Mouse (Mus musculus): ENCODE results near the gene Tpk1. TPM values are rescaled to one million over a fixed set of nuclear protein-coding genes. Genes with fewer than 3 reads are reported as not detected.

Gene Tpk1
- polyA plus RNA-seq, 1 experiment from 2014 or later, result 10.0 TPM

DNA sequence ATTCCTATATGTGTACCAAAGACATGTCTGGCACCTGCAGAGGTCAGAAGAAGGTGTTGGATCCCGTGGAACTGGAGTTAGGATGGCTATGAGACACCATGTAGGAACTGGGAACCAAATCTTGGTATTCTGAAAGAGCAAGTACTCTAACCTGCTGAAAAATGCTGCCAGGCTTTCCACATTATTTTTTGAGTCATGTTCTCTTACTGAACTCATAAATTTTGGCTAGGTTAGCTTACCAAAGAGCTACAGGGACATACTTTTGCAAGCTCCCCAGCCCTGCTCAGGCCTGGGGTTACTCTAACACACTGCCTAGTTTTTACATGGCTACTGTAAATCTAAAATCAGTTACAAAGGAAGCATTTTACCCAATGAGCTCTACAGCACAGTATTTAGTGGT, 194.5 kb downstream of the Tpk1 start:
- H3K27me3 ChIP-seq, result no peaks in the 10 kb centered on the region
- no peak for ATAC-seq (ENCODE audit: insufficient number of reproducible peaks, insufficient read depth, low FRiP score, low TSS enrichment, low read depth)
- no peak overlapping the region for H3K4me2 ChIP-seq
- H3K9ac ChIP-seq (replicated peaks), result no peak overlapping the region
- H3K27ac ChIP-seq, result no peak overlapping the region
- no peaks in the 10 kb centered on the region for H3K36me3 ChIP-seq
- no peaks in the 10 kb centered on the region for H3K4me1 ChIP-seq (replicated peaks)
- H3K4me3 ChIP-seq (replicated peaks), result no peak overlapping the region
- WGBS, result 81% methylated on average over 1 of the region's 1 CpGs
- H3K9me3 ChIP-seq, result no peaks in the 10 kb centered on the region

DNA sequence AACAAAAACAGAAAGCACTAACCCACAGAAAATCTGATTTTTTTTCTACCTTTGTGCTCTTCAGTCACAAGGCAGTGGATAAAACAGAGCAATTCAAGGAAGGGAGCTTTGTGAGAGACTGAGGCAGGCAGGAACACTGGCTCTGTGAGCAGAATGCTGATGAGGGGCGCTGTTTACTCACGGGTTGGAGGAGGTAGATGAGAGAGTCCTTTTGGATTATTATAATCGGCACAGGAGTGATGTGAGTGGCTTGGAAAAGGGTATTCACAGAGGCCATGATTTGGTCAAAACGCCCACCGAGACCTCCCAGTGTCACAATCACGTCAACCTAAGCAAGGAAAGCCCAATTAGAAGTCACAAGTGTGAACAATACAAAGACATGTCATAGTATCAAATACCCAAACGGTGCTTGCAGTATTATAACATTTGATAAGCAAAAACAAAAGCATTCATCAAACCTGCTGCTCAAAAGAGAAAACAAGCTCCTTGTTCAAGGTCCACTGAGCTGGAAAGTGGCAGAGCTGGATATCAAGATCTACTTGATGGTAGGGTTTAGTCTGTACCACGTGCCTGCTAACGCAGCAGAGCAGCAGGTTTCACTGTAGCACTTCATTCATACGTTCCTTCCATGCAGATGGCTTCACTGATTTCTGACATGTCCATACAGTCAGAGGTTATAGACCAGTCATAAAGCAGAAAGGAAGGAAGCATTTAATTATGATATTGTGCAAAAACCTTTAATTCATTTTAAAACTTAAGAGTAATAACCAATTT, 197.1 kb downstream of the Tpk1 start:
- no peaks in the 10 kb centered on the region for H3K27me3 ChIP-seq
- H3K27ac ChIP-seq, result no peak overlapping the region
- no peaks in the 10 kb centered on the region for H3K4me1 ChIP-seq (replicated peaks)
- no peaks in the 10 kb centered on the region for H3K9me3 ChIP-seq
- no peak overlapping the region for H3K4me3 ChIP-seq (replicated peaks)
- 90% methylated on average over 10 of the region's 10 CpGs for WGBS
- no peak overlapping the region for H3K4me2 ChIP-seq
- H3K36me3 ChIP-seq, result no peaks in the 10 kb centered on the region
- H3K9ac ChIP-seq (replicated peaks), result no peak overlapping the region
- no peak for ATAC-seq (ENCODE audit: insufficient number of reproducible peaks, insufficient read depth, low FRiP score, low TSS enrichment, low read depth)

DNA sequence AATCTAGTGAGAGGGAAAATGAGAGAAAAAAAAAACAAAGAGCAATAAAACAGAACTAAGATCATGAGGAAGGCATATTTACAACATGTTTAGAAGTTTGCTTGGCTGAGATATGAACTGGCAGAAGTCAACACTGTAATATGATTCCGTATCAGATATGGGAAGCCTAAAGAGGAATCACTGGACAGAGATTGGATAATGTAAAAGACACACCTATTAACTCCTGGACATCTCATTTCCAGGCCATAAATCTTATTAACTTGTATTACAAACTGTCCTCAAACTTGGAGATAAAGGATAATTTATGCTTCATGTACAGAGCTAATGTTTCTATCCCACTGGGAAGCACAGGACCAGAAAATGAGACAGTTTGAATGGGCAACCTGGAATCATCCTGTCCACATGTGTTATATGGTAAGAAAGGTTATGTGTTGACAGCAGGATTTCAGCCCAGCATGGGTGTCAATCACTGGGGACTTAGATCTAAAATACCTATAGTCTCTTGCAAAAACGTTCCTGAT, 203.2 kb downstream of the Tpk1 start:
- no peak overlapping the region for H3K4me2 ChIP-seq
- H3K9me3 ChIP-seq, result no peaks in the 10 kb centered on the region
- WGBS, result 72% methylated on average over 2 of the region's 2 CpGs
- no peak overlapping the region for H3K27ac ChIP-seq
- H3K27me3 ChIP-seq, result no peaks in the 10 kb centered on the region
- no peak for ATAC-seq (ENCODE audit: insufficient number of reproducible peaks, insufficient read depth, low FRiP score, low TSS enrichment, low read depth)
- no peaks in the 10 kb centered on the region for H3K4me1 ChIP-seq (replicated peaks)
- no peaks in the 10 kb centered on the region for H3K36me3 ChIP-seq
- no peak overlapping the region for H3K9ac ChIP-seq (replicated peaks)
- no peak overlapping the region for H3K4me3 ChIP-seq (replicated peaks)

DNA sequence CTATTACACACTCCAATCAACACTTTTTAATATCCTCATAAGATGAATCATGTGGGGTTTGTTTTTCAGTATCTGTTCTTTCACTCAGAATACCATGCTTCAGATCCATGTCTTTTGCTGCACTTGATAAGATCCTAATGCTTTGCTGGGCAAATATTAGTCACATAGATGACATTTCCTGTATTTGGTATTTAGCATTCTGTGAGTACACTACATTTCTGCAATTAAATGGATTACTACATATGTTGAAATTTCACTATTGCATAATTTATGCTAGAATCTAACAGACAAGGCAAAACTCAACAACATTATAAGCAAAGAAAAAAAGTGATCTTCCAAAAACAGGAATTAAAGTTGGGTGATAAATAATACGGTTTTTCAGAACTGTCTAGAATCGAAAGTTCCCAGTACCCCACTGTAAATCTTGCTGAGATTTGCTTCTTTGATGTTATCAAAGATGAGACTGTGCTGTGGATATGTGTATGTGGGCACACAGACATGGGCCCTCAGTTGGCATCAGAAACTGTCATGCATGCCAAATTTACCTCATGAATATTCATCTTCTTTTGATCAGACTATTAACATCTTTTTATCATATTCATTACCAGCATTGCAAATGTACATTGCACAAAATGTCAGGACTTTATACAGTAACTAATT, 203.8 kb downstream of the Tpk1 start:
- Histone ChIP-seq H3K9me3 (no peaks in the 10 kb centered on the region), H3K4me1 (replicated peaks) (no peaks in the 10 kb centered on the region), H3K27ac (no peak overlapping the region), H3K9ac (replicated peaks) (no peak overlapping the region), H3K27me3 (no peaks in the 10 kb centered on the region), H3K4me2 (no peak overlapping the region), H3K36me3 (no peaks in the 10 kb centered on the region), H3K4me3 (replicated peaks) (no peak overlapping the region)
- no peak for ATAC-seq (ENCODE audit: insufficient number of reproducible peaks, insufficient read depth, low FRiP score, low TSS enrichment, low read depth)
- 80% methylated on average over 2 of the region's 2 CpGs for WGBS

DNA sequence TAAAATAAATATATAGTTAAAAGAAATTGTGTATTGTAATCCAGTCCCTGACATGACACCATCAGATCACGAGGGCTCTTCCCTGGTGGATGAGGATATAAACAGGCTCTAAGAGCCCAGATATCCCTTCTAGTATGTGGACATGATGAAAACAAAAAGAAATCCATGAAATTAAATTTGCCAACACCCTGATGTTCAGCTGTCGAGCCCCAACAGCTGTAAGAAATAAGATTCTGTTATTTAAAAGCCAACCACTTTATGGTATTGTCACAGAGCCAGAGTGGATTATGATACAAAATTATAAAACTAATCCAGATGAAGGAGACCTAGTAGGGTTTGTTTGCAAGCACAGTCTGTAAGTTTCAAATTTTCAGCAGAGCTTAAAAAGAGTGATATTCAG, 207.0 kb downstream of the Tpk1 start:
- no peak for ATAC-seq (ENCODE audit: insufficient number of reproducible peaks, insufficient read depth, low FRiP score, low TSS enrichment, low read depth)

DNA sequence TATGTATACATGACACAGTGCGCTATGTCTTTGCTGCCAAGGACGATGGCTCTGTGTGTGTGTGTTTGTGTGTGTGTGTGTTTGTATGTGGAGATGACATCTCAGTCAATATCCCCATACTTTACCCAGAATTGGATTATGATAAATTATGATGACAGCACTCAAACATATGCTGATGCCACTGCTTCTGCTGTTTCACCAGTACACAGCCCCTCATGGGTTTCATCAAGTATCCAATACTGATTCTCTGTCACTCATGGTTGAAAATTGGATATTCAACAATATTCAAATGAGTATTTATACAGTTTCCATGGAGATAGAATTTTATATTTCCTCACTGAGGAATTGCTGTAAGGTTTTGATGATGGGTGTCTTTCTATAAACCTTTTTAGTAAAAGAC, 208.1 kb downstream of the Tpk1 start:
- no peaks in the 10 kb centered on the region for H3K9me3 ChIP-seq
- 92% methylated on average over 2 of the region's 2 CpGs for WGBS
- no peak overlapping the region for H3K27ac ChIP-seq
- H3K4me3 ChIP-seq (replicated peaks), result no peak overlapping the region
- no peak for ATAC-seq (ENCODE audit: insufficient number of reproducible peaks, insufficient read depth, low FRiP score, low TSS enrichment, low read depth)
- no peaks in the 10 kb centered on the region for H3K27me3 ChIP-seq
- H3K4me1 ChIP-seq (replicated peaks), result no peaks in the 10 kb centered on the region
- H3K9ac ChIP-seq (replicated peaks), result no peak overlapping the region
- no peak overlapping the region for H3K4me2 ChIP-seq
- H3K36me3 ChIP-seq, result no peaks in the 10 kb centered on the region

More for the DNA sequence above, 207.0 kb downstream of the Tpk1 start:
- Histone ChIP-seq H3K4me3 (replicated peaks) (no peak overlapping the region), H3K27ac (no peak overlapping the region), H3K4me2 (no peak overlapping the region), H3K27me3 (no peaks in the 10 kb centered on the region), H3K9ac (replicated peaks) (no peak overlapping the region), H3K4me1 (replicated peaks) (no peaks in the 10 kb centered on the region), H3K36me3 (no peaks in the 10 kb centered on the region), H3K9me3 (no peaks in the 10 kb centered on the region)
- WGBS, result 85% methylated on average over 2 of the region's 2 CpGs

DNA sequence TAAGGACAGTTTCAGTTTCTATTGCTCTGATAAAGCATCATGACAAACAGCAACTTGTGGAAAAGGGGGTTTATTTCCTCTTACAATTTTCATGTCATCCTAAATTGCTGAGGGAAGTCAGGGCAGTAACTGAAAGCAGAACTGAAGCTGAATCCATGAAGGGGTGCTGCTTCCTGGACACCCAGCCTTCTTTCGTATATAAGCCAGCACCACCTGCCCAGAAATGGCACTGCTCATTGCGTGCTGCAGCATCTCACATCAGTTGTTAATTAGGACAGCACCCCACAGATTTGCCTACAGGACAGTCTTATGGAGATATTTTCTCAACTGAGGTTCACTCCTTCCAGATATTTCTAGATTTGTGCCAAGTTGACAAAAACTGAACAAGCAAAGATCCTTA, 216.6 kb downstream of the Tpk1 start:
- Histone ChIP-seq H3K9me3 (no peaks in the 10 kb centered on the region), H3K36me3 (no peaks in the 10 kb centered on the region), H3K4me2 (no peak overlapping the region), H3K4me1 (replicated peaks) (no peaks in the 10 kb centered on the region), H3K27ac (no peak overlapping the region), H3K9ac (replicated peaks) (no peak overlapping the region), H3K4me3 (replicated peaks) (no peak overlapping the region), H3K27me3 (no peaks in the 10 kb centered on the region)
- WGBS, result 68% methylated on average over 2 of the region's 2 CpGs
- ATAC-seq (ENCODE audit: insufficient number of reproducible peaks, insufficient read depth, low FRiP score, low TSS enrichment, low read depth), result no peak

DNA sequence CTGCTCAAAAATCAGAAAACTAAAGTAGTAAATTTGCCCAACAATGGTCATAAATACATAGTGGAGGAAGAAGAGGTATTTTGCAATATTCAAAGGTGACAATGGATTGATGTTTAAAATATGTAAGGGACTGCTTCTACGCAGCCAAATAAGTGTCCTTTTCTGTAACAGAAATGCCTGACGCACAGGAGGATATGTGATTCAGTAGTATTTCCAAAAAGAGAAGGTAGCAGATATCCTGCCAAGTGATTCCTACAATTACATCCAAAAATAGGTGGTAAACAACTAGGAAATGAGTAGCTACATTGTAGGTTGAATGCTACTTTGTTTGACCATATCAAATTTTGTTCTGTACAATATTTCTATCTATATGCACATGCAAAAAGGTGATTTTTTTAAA, 220.2 kb downstream of the Tpk1 start:
- 86% methylated on average over 2 of the region's 2 CpGs for WGBS
- H3K36me3 ChIP-seq, result no peaks in the 10 kb centered on the region
- no peak for ATAC-seq (ENCODE audit: insufficient number of reproducible peaks, insufficient read depth, low FRiP score, low TSS enrichment, low read depth)

DNA sequence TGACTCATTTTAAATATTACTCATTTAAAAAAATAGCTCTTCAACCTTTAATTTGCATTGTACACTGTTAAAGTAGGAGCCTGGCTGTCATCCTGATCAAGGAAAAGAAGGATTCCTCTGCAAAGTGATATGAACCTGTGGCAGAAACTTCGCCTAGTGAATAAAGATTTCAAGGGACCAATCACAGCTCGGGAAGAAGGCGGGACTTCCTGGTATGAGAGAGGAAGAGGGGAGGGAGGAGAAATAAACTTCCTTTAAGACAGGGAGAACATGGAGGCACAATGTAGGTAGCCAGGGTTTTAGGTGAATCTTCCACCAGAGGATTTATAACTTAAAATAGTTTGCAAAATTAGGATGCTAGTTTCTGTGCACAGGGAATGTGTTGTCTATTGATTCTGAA, 223.9 kb downstream of the Tpk1 start:
- no peaks in the 10 kb centered on the region for H3K4me1 ChIP-seq (replicated peaks)
- no peak overlapping the region for H3K27ac ChIP-seq
- H3K27me3 ChIP-seq, result no peaks in the 10 kb centered on the region
- H3K9me3 ChIP-seq, result no peaks in the 10 kb centered on the region
- ATAC-seq (ENCODE audit: insufficient number of reproducible peaks, insufficient read depth, low FRiP score, low TSS enrichment, low read depth), result no peak
- H3K4me2 ChIP-seq, result no peak overlapping the region
- no peaks in the 10 kb centered on the region for H3K36me3 ChIP-seq
- no peak overlapping the region for H3K9ac ChIP-seq (replicated peaks)
- 79% methylated on average over 3 of the region's 3 CpGs for WGBS
- H3K4me3 ChIP-seq (replicated peaks), result no peak overlapping the region

More for the DNA sequence above, 220.2 kb downstream of the Tpk1 start:
- no peak overlapping the region for H3K27ac ChIP-seq
- H3K4me2 ChIP-seq, result no peak overlapping the region
- H3K4me1 ChIP-seq (replicated peaks), result no peaks in the 10 kb centered on the region
- H3K4me3 ChIP-seq (replicated peaks), result no peak overlapping the region
- no peaks in the 10 kb centered on the region for H3K9me3 ChIP-seq
- H3K27me3 ChIP-seq, result no peaks in the 10 kb centered on the region
- H3K9ac ChIP-seq (replicated peaks), result no peak overlapping the region

DNA sequence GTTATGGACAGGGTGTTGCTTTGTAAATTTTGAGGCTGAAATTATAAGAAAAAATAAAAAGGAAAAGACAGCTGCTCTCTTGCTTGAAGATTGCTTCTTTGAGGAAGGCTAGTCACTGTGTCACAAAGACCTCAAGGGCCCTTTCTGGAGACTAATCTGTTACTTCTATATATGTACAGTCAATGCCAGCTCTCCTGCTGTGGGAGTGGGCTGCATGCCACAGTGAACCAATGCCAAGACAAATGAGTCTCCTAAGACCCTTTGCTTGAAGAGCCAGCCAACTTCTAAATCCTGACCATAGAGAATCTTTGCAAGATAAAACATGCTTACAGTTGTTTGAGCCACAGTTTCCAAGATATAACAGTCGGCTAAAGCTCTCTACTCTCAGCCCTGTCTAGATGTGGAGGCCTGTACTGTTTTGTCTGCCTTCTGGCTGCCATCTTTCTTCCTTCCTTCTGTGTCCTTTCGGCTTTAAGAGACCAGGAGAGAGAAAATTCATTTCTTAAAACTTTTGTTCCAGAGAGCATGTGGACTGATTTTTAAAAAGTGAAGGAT, 230.0 kb downstream of the Tpk1 start:
- Histone ChIP-seq H3K9me3 (no peaks in the 10 kb centered on the region), H3K27me3 (no peaks in the 10 kb centered on the region), H3K27ac (no peak overlapping the region), H3K4me2 (no peak overlapping the region), H3K9ac (replicated peaks) (no peak overlapping the region), H3K4me1 (replicated peaks) (no peaks in the 10 kb centered on the region), H3K4me3 (replicated peaks) (no peak overlapping the region), H3K36me3 (no peaks in the 10 kb centered on the region)
- ATAC-seq (ENCODE audit: insufficient number of reproducible peaks, insufficient read depth, low FRiP score, low TSS enrichment, low read depth), result no peak
- WGBS, result 79% methylated on average over 2 of the region's 2 CpGs

DNA sequence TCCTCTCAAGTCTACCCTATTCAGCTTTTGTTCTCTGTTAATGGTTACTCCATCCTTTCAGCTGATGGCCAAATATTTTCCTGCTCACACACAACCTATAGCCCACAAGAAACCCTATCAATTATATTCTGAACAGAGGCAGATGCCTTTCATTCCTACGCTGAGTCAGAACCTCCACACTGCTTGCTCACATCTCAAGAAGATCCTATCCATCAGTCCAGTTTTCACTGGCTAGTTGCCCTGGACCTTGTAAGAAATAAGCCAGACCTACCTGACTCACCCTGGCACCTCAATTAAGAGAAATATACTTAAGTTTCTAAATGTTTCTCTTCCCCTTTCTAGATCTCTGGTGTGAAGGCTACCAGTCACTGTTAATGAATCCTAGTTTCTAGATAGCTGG, 231.7 kb downstream of the Tpk1 start:
- H3K4me1 ChIP-seq (replicated peaks), result no peaks in the 10 kb centered on the region
- no peaks in the 10 kb centered on the region for H3K36me3 ChIP-seq
- no peak overlapping the region for H3K4me2 ChIP-seq
- H3K27me3 ChIP-seq, result no peaks in the 10 kb centered on the region
- ATAC-seq (ENCODE audit: insufficient number of reproducible peaks, insufficient read depth, low FRiP score, low TSS enrichment, low read depth), result no peak
- H3K9ac ChIP-seq (replicated peaks), result no peak overlapping the region
- H3K27ac ChIP-seq, result no peak overlapping the region
- 83% methylated on average over 1 of the region's 1 CpGs for WGBS
- no peak overlapping the region for H3K4me3 ChIP-seq (replicated peaks)
- no peaks in the 10 kb centered on the region for H3K9me3 ChIP-seq
